Mouse (Mus musculus): Measurements from ENCODE around the gene Arhgap40.

Arhgap40 gene

GRCm38 (mm10) chr2:158550067-158550466 is 37.5 kb downstream of the Arhgap40 start:
- DNase-seq (ENCODE audit: low read depth), result no peak

- DNase-seq (ENCODE audit: low read depth), result no peak
Observed at GRCm38 (mm10) chr2:158554366-158554765, 41.8 kb downstream of the Arhgap40 start.

GRCm38 (mm10) chr2:158555252-158555651 is 42.7 kb downstream of the Arhgap40 start:
- no peak for DNase-seq (ENCODE audit: low read depth)

- DNase-seq (ENCODE audit: low read depth), result no peak
Observed at GRCm38 (mm10) chr2:158555812-158556211, 43.2 kb downstream of the Arhgap40 start.

GRCm38 (mm10) chr2:158556225-158556624 is 43.6 kb downstream of the Arhgap40 start:
- no peak for DNase-seq (ENCODE audit: low read depth)

- no peak for DNase-seq (ENCODE audit: low read depth)
Observed at GRCm38 (mm10) chr2:158556750-158557149, 44.2 kb downstream of the Arhgap40 start.

- DNase-seq (ENCODE audit: low read depth), result no peak
Observed at GRCm38 (mm10) chr2:158559945-158560344, 47.3 kb downstream of the Arhgap40 start.

- no peak for DNase-seq (ENCODE audit: low read depth)
Observed at GRCm38 (mm10) chr2:158560801-158561200, 48.2 kb downstream of the Arhgap40 start.

- no peak for DNase-seq (ENCODE audit: low read depth)
Observed at GRCm38 (mm10) chr2:158561371-158562144, 49.0 kb downstream of the Arhgap40 start.

GRCm38 (mm10) chr2:158570421-158571081 is 58.0 kb downstream of the Arhgap40 start:
- no peak for DNase-seq (ENCODE audit: low read depth)

GRCm38 (mm10) chr2:158579979-158580378 is 67.4 kb downstream of the Arhgap40 start:
- DNase-seq (ENCODE audit: low read depth), result no peak

- DNase-seq (ENCODE audit: low read depth), result peak; percentile 4
Observed at GRCm38 (mm10) chr2:158584621-158585358, 72.2 kb downstream of the Arhgap40 start.

- DNase-seq (ENCODE audit: low read depth), result no peak
Observed at GRCm38 (mm10) chr2:158588524-158589271, 76.1 kb downstream of the Arhgap40 start.

GRCm38 (mm10) chr2:158590495-158590894 is 77.9 kb downstream of the Arhgap40 start:
- no peak for DNase-seq (ENCODE audit: low read depth)

- no peak for DNase-seq (ENCODE audit: low read depth)
Observed at GRCm38 (mm10) chr2:158591286-158591685, 78.7 kb downstream of the Arhgap40 start.

- no peak for DNase-seq (ENCODE audit: low read depth)
Observed at GRCm38 (mm10) chr2:158593371-158593770, 80.8 kb downstream of the Arhgap40 start.

GRCm38 (mm10) chr2:158595103-158595502 is 82.5 kb downstream of the Arhgap40 start:
- DNase-seq (ENCODE audit: low read depth), result no peak

GRCm38 (mm10) chr2:158595577-158595976 is 83.0 kb downstream of the Arhgap40 start:
- DNase-seq (ENCODE audit: low read depth), result no peak

- no peak for DNase-seq (ENCODE audit: low read depth)
Observed at GRCm38 (mm10) chr2:158596803-158597202, 84.2 kb downstream of the Arhgap40 start.
